Mouse (Mus musculus) hindbrain, embryonic 16.5 days (tissue): Measurements from ENCODE around the gene Sh3bgr. TPM values are rescaled to one million over a fixed set of nuclear protein-coding genes. Genes with fewer than 3 reads are reported as not detected.

ENCODE experiments used
- ATAC-seq: fragments of 200-750 bp; cut with Nextera tagmentation; 2 replicates; pipeline ENCODE4 v1.8.0; 2017; ENCODE audit warnings: moderate TSS enrichment, moderate library complexity
- H3K27ac ChIP-seq: fragments of 300-500 bp; sonication (generic); 2 replicates; pipeline ENCODE4 v1.5.1; 2014; ENCODE audit warnings: low read depth, mild to moderate bottlenecking, control low read depth, low read length, moderate library complexity
- H3K27me3 ChIP-seq: fragments of 300-500 bp; sonication (generic); replicated peaks from 2 replicates; pipeline ENCODE4 v1.6.1; 2014; ENCODE audit warnings: low read length; ENCODE audit not compliant: control insufficient read depth, insufficient read depth
- H3K36me3 ChIP-seq: fragments of 300-500 bp; sonication (generic); 2 replicates; pipeline ENCODE4 v1.6.1; 2014; ENCODE audit warnings: mild to moderate bottlenecking, low read length, moderate library complexity, mixed read lengths; ENCODE audit not compliant: control insufficient read depth, insufficient read depth
- H3K4me1 ChIP-seq: fragments of 300-500 bp; sonication (generic); 2 replicates; pipeline ENCODE4 v1.6.1; 2014; ENCODE audit warnings: low read depth, low read length; ENCODE audit not compliant: control insufficient read depth, insufficient read depth
- H3K4me2 ChIP-seq: fragments of 300-500 bp; sonication (generic); 2 replicates; pipeline ENCODE4 v1.6.1; 2014; ENCODE audit warnings: mild to moderate bottlenecking, low read length, control low read depth, moderate library complexity
- H3K4me3 ChIP-seq: fragments of 300-500 bp; sonication (generic); 2 replicates; pipeline ENCODE4 v1.5.1; 2014; ENCODE audit warnings: mild to moderate bottlenecking, low read length, control low read depth, moderate library complexity
- H3K9ac ChIP-seq: fragments of 300-500 bp; sonication (generic); 2 replicates; pipeline ENCODE4 v1.6.1; 2014; ENCODE audit warnings: low read depth, mild to moderate bottlenecking, control low read depth, low read length, moderate library complexity
- H3K9me3 ChIP-seq: fragments of 300-500 bp; sonication (generic); 2 replicates; pipeline ENCODE4 v1.6.1; 2014; ENCODE audit warnings: mild to moderate bottlenecking, low read length, moderate library complexity; ENCODE audit not compliant: control insufficient read depth
- WGBS: fragments of 180-500 bp; shearing (Covaris S2); extraction: QIAGEN DNeasy Blood & Tissue Kit; methylation state at CpG from one replicate; pipeline ENCODE4 v1.1.7; 2014; 5-methylcytosine and 5-hydroxymethylcytosine counted together
- polyA plus RNA-seq: library from polyadenylated mRNA; unstranded; fragments of >200 nt; fragmentation: Nextera tagmentation; extraction: Ambion mirVana; gene quantifications from 2 replicates; pipeline ENCODE4 v1.2.1, GENCODE M21; 2015

Gene Sh3bgr
- polyA plus RNA-seq, 1 experiment from 2014 or later, result 1.8 TPM

DNA sequence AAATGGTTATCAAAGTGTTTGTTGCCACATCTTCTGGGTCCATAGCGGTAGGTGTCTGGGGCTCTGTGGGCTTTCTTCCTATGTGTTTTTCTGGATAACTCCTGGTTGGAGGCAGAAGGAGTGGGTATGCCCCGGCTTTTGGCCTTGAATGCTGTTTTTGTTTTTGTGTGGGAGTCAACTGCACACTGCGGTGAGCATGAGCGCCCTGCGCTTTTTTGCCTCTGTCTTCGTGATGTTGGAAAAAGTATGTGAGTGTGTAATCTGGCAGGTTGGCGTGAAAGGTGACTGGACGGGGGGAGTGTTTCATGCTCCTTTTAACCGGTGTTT, 415 bp downstream of the Sh3bgr start:
- no peak; the same call in 1 of the 2 replicates for ATAC-seq
- Histone ChIP-seq H3K27me3 (no peaks in the 10 kb centered on the region), H3K4me1 (peaks cover 7% of the 10 kb centered on the region; the same call in 1 of the 2 replicates), H3K9me3 (no peaks in the 10 kb centered on the region), H3K36me3 (no peaks in the 10 kb centered on the region), H3K4me3 (peak overlapping the region; percentile 26), H3K9ac (peak overlapping the region; percentile 4), H3K4me2 (peak overlapping the region; percentile 58), H3K27ac (no peak overlapping the region)
- WGBS, result 34% methylated on average over 9 of the region's 9 CpGs

DNA sequence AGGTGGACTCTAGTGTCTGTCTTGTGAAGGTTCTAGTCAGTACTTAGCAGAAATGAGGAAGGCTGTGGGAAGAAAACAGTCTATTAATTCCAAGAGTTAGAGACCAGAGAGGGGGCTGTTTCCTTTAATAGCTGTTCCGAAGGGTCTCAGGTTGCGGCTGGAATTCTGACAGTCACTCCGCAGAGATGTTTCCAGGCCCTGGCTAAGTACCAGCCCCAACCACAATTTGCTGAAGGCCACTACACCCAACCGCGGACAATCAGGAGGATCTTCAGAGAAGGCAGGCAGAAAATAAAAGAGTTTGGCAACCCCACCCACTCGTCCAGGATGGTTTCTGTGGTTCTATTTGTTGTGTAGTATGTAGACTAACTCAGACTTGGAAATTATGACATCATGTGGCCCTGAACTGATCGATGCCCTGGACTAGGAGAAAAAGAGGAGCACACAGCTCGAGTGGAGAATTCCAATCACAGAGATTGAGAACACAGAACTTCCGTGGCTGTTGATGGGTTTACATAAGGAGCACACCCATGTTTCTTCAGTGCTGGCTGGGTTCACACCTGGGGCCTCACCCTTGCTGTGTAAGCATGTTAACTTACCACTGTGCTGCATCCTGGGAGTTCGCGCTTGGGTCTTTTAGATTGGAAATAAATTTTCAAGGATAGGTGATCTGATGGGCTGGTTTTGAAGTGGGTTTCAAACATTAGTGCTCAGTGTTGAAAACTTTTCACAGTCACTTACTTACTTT, 1.4 kb downstream of the Sh3bgr start:
- Histone ChIP-seq H3K27me3 (no peaks in the 10 kb centered on the region), H3K27ac (no peak overlapping the region), H3K36me3 (no peaks in the 10 kb centered on the region), H3K9ac (no peak overlapping the region), H3K4me1 (peaks cover 7% of the 10 kb centered on the region; the same call in 1 of the 2 replicates), H3K4me2 (no peak overlapping the region), H3K9me3 (no peaks in the 10 kb centered on the region), H3K4me3 (no peak overlapping the region)
- ATAC-seq, result no peak
- WGBS, result 87% methylated on average over 11 of the region's 11 CpGs

DNA sequence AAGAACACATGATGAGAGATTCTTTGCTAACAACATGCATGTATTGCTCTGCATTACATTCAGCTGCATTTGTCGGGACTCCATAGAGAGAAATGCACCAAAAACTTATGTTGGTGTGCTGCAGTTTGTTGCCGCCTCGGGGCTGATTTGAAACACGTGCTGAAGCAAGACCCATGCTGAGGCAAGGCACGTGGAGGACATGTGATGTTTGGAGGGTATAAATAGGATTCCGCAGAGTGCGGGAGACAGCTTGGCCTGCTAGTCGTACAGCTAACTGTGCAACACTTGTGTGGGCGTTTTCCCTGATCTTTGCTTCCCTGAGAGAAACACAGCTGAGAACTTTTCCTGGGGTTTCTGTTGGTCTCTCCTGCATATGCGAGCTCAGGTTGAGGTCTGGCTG, 9.5 kb downstream of the Sh3bgr start:
- H3K4me3 ChIP-seq, result no peak overlapping the region
- H3K4me2 ChIP-seq, result no peak overlapping the region
- H3K9me3 ChIP-seq, result no peaks in the 10 kb centered on the region
- 82% methylated on average over 10 of the region's 10 CpGs for WGBS
- H3K27ac ChIP-seq, result no peak overlapping the region
- H3K9ac ChIP-seq, result no peak overlapping the region
- no peak for ATAC-seq
- H3K4me1 ChIP-seq, result no peaks in the 10 kb centered on the region
- H3K27me3 ChIP-seq, result no peaks in the 10 kb centered on the region
- no peaks in the 10 kb centered on the region for H3K36me3 ChIP-seq

DNA sequence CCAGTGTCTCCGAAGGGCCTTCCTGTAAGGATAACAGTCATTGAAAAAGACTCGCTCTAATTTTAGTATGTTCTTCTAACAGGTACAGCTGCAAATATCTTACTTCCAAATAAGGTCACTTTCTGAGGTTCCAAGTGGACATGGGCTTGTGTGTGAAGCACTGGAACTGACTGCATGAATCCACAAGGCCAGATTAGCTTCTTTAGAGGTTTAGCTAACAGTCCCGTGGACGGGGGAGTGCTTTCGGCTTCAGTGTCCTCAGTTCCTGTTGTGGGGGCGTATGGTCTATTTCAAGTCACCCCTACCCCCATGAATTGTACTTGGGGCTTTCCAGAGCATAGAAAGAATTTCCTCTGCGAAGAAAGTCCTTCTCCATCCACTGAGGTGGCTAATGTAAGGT, 10.6 kb downstream of the Sh3bgr start:
- H3K9me3 ChIP-seq, result no peaks in the 10 kb centered on the region
- 95% methylated on average over 7 of the region's 7 CpGs for WGBS
- no peaks in the 10 kb centered on the region for H3K4me1 ChIP-seq
- no peak overlapping the region for H3K27ac ChIP-seq
- H3K9ac ChIP-seq, result no peak overlapping the region
- H3K36me3 ChIP-seq, result no peaks in the 10 kb centered on the region
- no peak for ATAC-seq
- H3K4me3 ChIP-seq, result no peak overlapping the region
- no peaks in the 10 kb centered on the region for H3K27me3 ChIP-seq
- H3K4me2 ChIP-seq, result no peak overlapping the region

DNA sequence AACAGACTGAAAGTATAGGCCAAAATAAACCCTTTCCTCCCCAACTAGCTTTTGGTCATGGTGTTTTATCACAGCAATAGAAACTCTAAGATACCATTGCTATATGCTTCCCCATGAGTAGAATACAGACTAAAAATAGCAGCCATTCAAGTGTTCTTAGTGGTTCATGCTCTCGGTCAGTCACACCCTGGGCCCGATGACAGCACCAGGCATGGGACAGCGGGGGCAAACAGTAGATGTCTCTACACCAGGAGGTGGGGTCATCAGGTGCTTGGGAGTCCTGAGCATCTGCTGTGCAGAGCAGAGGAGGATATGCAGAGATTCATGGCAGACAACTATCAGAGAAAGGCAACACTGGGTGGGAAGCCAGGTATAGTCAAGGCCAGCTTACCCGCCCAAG, 12.8 kb downstream of the Sh3bgr start:
- Histone ChIP-seq H3K4me3 (no peak overlapping the region), H3K4me2 (no peak overlapping the region), H3K27ac (no peak overlapping the region), H3K9ac (no peak overlapping the region), H3K27me3 (no peaks in the 10 kb centered on the region), H3K36me3 (no peaks in the 10 kb centered on the region), H3K9me3 (no peaks in the 10 kb centered on the region), H3K4me1 (no peaks in the 10 kb centered on the region)
- no peak for ATAC-seq
- 87% methylated on average over 4 of the region's 4 CpGs for WGBS

DNA sequence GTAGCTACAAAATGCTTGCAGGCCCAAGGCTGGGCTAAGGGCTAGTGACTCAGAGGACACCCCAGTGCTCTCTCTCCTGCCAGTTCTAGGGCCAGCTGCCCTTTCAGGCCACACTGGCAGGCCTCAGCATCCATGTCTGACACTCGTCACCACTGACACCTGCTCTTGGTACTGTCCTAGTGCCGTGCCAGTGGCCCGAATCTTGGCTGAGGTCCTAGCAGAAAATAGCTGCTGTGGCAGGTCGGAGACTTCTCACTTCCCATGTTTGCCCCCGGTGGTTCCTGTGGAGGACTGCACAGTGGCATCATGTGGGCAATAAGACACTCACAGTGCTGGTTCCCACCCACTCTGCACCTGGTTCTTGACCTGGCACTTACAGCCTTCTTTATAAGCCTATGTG, 21.2 kb downstream of the Sh3bgr start:
- Histone ChIP-seq H3K9me3 (no peaks in the 10 kb centered on the region), H3K27me3 (no peaks in the 10 kb centered on the region), H3K4me3 (no peak overlapping the region), H3K36me3 (no peaks in the 10 kb centered on the region), H3K4me2 (no peak overlapping the region), H3K4me1 (no peaks in the 10 kb centered on the region), H3K27ac (no peak overlapping the region), H3K9ac (no peak overlapping the region)
- no peak for ATAC-seq
- 79% methylated on average over 5 of the region's 5 CpGs for WGBS

DNA sequence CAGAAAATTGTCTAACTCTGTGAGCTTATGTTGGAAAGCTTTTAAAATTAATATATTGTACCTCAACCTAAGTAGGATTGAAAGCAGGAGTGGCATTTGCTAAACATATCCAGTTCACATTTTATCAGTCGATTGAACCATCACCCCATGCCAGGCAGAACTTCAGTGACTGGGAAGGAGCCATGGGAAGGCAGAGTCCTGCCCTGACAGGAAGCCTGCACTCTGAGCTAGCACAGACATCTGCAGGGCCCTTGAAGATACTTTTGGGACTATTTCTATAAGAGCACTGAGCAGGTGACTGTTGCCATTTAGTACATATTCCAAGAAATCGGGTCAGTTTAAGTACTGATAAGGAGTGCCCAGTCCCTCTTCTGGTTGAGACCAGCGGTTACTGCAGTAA, 21.7 kb downstream of the Sh3bgr start:
- no peaks in the 10 kb centered on the region for H3K4me1 ChIP-seq
- no peak overlapping the region for H3K27ac ChIP-seq
- H3K9me3 ChIP-seq, result no peaks in the 10 kb centered on the region
- no peak overlapping the region for H3K4me3 ChIP-seq
- 88% methylated on average over 3 of the region's 3 CpGs for WGBS
- H3K9ac ChIP-seq, result no peak overlapping the region
- no peak overlapping the region for H3K4me2 ChIP-seq
- no peak for ATAC-seq
- H3K27me3 ChIP-seq, result no peaks in the 10 kb centered on the region
- H3K36me3 ChIP-seq, result no peaks in the 10 kb centered on the region

DNA sequence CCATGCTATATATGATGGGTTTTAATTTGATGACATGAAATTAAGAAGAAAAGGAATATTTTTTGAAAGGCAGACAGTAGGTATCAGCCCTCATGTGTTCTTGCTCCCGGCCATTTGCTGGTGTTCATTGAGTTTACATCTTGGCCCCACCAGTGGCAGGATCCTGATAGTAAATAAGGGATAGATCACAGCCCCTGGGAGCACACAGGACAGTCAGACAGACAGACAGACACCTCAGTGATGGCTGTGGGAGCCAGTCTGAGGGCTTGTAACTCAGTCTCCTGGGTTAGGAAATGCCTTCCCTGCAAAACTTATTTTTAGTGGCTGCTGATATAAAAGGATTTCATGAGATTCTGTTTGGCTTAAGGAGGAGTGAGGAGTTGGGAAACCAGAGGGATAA, 22.2 kb downstream of the Sh3bgr start:
- no peak overlapping the region for H3K4me3 ChIP-seq
- H3K36me3 ChIP-seq, result no peaks in the 10 kb centered on the region
- no peak overlapping the region for H3K9ac ChIP-seq
- H3K27ac ChIP-seq, result no peak overlapping the region
- WGBS, result 88% methylated on average over 1 of the region's 1 CpGs
- no peaks in the 10 kb centered on the region for H3K27me3 ChIP-seq
- H3K4me2 ChIP-seq, result no peak overlapping the region
- H3K4me1 ChIP-seq, result no peaks in the 10 kb centered on the region
- ATAC-seq, result no peak
- no peaks in the 10 kb centered on the region for H3K9me3 ChIP-seq

DNA sequence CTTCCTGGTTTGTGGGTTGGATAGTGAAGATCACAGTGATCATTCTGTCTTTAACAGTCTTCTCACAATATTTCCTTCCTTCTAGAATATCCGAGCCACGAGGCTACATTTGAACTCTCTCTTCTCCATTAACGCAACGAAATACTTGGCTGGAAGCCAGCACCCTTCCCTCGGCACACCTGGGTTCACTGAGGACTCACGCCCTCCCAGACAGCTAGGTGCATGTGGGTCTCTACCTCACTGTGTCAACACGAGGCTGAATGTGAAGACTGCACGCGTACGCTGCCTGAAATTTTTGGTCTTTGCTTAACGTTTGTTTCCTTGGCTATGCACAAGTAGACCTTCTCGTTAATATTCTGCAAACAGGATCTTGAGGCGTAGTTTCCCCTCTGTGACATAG, 28.2 kb downstream of the Sh3bgr start:
- 77% methylated on average over 13 of the region's 13 CpGs for WGBS

More for the DNA sequence above, 28.2 kb downstream of the Sh3bgr start:
- H3K4me3 ChIP-seq, result no peak overlapping the region
- no peaks in the 10 kb centered on the region for H3K4me1 ChIP-seq
- H3K36me3 ChIP-seq, result no peaks in the 10 kb centered on the region
- no peak overlapping the region for H3K4me2 ChIP-seq
- no peak overlapping the region for H3K9ac ChIP-seq
- H3K9me3 ChIP-seq, result no peaks in the 10 kb centered on the region
- no peak overlapping the region for H3K27ac ChIP-seq
- H3K27me3 ChIP-seq, result no peaks in the 10 kb centered on the region
- no peak for ATAC-seq
